Mouse (Mus musculus): ENCODE data around the gene Mob1a. TPM values are rescaled to one million over a fixed set of nuclear protein-coding genes. Genes with fewer than 3 reads are reported as not detected.

Mob1a gene
- polyA plus RNA-seq, 1 experiment from 2014 or later = 22.3 TPM

Other genes starting within 250 kb of the Mob1a start
- 44.9 and 46.6 TPM in 2 replicates for gene Pcgf1, start 248.1 kb upstream of the Mob1a start, polyA plus RNA-seq (2014; fragmentation: Nextera tagmentation; extraction: Ambion mirVana)
- gene Lbx2, start 239.6 kb upstream of the Mob1a start, polyA plus RNA-seq (2014; fragmentation: Nextera tagmentation; extraction: Ambion mirVana) = not detected in 2 replicates
- gene Ccdc142, start 224.4 kb upstream of the Mob1a start, polyA plus RNA-seq (2014; fragmentation: Nextera tagmentation; extraction: Ambion mirVana) = 5.6 and 6.3 TPM in 2 replicates
- gene Gm42688, start 224.4 kb upstream of the Mob1a start, polyA plus RNA-seq (2014; fragmentation: Nextera tagmentation; extraction: Ambion mirVana) = 3.7 and 4.3 TPM in 2 replicates
- 118 and 119 TPM in 2 replicates for gene Mrpl53, start 217.0 kb upstream of the Mob1a start, polyA plus RNA-seq (2014; fragmentation: Nextera tagmentation; extraction: Ambion mirVana)
- 21.9 and 25.3 TPM in 2 replicates for gene Mogs, start 210.5 kb upstream of the Mob1a start, polyA plus RNA-seq (2014; fragmentation: Nextera tagmentation; extraction: Ambion mirVana)
- gene Wbp1, start 204.5 kb upstream of the Mob1a start, polyA plus RNA-seq (2014; fragmentation: Nextera tagmentation; extraction: Ambion mirVana) = 129 and 146 TPM in 2 replicates
- gene Ino80b, start 200.6 kb upstream of the Mob1a start, polyA plus RNA-seq (2014; fragmentation: Nextera tagmentation; extraction: Ambion mirVana) = 13.5 and 14.3 TPM in 2 replicates
- gene Rtkn, start 190.6 kb upstream of the Mob1a start, polyA plus RNA-seq (2014; fragmentation: Nextera tagmentation; extraction: Ambion mirVana) = 6.3 and 8.8 TPM in 2 replicates
- 18.2 and 25.7 TPM in 2 replicates for gene Wdr54, start 169.6 kb upstream of the Mob1a start, polyA plus RNA-seq (2014; fragmentation: Nextera tagmentation; extraction: Ambion mirVana)
- 4.2 and 7.8 TPM in 2 replicates for gene 1700003E16Rik, start 169.6 kb upstream of the Mob1a start, polyA plus RNA-seq (2014; fragmentation: Nextera tagmentation; extraction: Ambion mirVana)
- gene Dctn1, start 160.1 kb upstream of the Mob1a start, polyA plus RNA-seq (2014; fragmentation: Nextera tagmentation; extraction: Ambion mirVana) = 122 and 147 TPM in 2 replicates
- not detected in 2 replicates for gene Slc4a5, start 106.2 kb upstream of the Mob1a start, polyA plus RNA-seq (2014; fragmentation: Nextera tagmentation; extraction: Ambion mirVana)
- 28.7 and 30.7 TPM in 2 replicates for gene Mthfd2, start 108 bp upstream of the Mob1a start, polyA plus RNA-seq (2014; fragmentation: Nextera tagmentation; extraction: Ambion mirVana)
- gene Bola3, start 23.1 kb downstream of the Mob1a start, polyA plus RNA-seq (2014; fragmentation: Nextera tagmentation; extraction: Ambion mirVana) = 57.3 and 57.5 TPM in 2 replicates
- 47.7 and 67.0 TPM in 2 replicates for gene Tet3, start 133.1 kb downstream of the Mob1a start, polyA plus RNA-seq (2014; fragmentation: Nextera tagmentation; extraction: Ambion mirVana)
- 76.5 and 80.2 TPM in 2 replicates for gene Dguok, start 181.0 kb downstream of the Mob1a start, polyA plus RNA-seq (2014; fragmentation: Nextera tagmentation; extraction: Ambion mirVana)
- 0.80 and 1.1 TPM in 2 replicates for gene Actg2, start 210.2 kb downstream of the Mob1a start, polyA plus RNA-seq (2014; fragmentation: Nextera tagmentation; extraction: Ambion mirVana)
- 61.0 and 70.1 TPM in 2 replicates for gene Stambp, start 246.7 kb downstream of the Mob1a start, polyA plus RNA-seq (2014; fragmentation: Nextera tagmentation; extraction: Ambion mirVana)